Mouse (Mus musculus) neural tube, embryonic 11.5 days (tissue): Measurements from ENCODE around the gene Nol6. TPM values are rescaled to one million over a fixed set of nuclear protein-coding genes. Genes with fewer than 3 reads are reported as not detected.

Experiments used
- ATAC-seq: fragments of 200-750 bp; cut with Nextera tagmentation; 2 replicates; pipeline ENCODE4 v1.8.0; 2017; ENCODE audit warnings: moderate number of reproducible peaks, mild to moderate bottlenecking, moderate TSS enrichment, moderate library complexity; ENCODE audit not compliant: insufficient read depth, low FRiP score, low TSS enrichment
- DNase-seq: peaks from one replicate; pipeline ENCODE4 v3.0.0-alpha.2; 2015; ENCODE audit warnings: low spot score
- H3K27ac ChIP-seq: fragments of 300-500 bp; sonication (generic); 2 replicates; pipeline ENCODE4 v1.5.1; 2014; ENCODE audit warnings: low read depth, mild to moderate bottlenecking, low read length
- H3K27me3 ChIP-seq: fragments of 300-500 bp; sonication (generic); 2 replicates; pipeline ENCODE4 v1.6.1; 2014; ENCODE audit warnings: mild to moderate bottlenecking, low read length, mixed read lengths; ENCODE audit not compliant: control insufficient read depth, insufficient read depth
- H3K36me3 ChIP-seq: fragments of 300-500 bp; sonication (generic); 2 replicates; pipeline ENCODE4 v1.6.1; 2014; ENCODE audit warnings: mild to moderate bottlenecking, low read length, moderate library complexity, mixed read lengths; ENCODE audit not compliant: control insufficient read depth, insufficient read depth
- H3K4me1 ChIP-seq: fragments of 300-500 bp; sonication (generic); 2 replicates; pipeline ENCODE4 v1.6.1; 2014; ENCODE audit warnings: low read length, mixed read lengths; ENCODE audit not compliant: control insufficient read depth, insufficient read depth
- H3K4me2 ChIP-seq: fragments of 300-500 bp; sonication (generic); 2 replicates; pipeline ENCODE4 v1.6.1; 2014; ENCODE audit warnings: low read depth, mild to moderate bottlenecking, moderate library complexity
- H3K4me3 ChIP-seq: fragments of 300-500 bp; sonication (generic); 2 replicates; pipeline ENCODE4 v1.5.1; 2014; ENCODE audit warnings: low read depth, low read length
- H3K9ac ChIP-seq: fragments of 300-500 bp; sonication (generic); 2 replicates; pipeline ENCODE4 v1.6.1; 2014; ENCODE audit warnings: mild to moderate bottlenecking, low read length
- H3K9me3 ChIP-seq: fragments of 300-500 bp; sonication (generic); 2 replicates; pipeline ENCODE4 v1.6.1; 2016; ENCODE audit warnings: low read length; ENCODE audit not compliant: control insufficient read depth
- WGBS: fragments of 180-500 bp; shearing (Covaris S2); extraction: QIAGEN DNeasy Blood & Tissue Kit; methylation state at CpG from one replicate; pipeline ENCODE4 v1.1.7; 2014; 5-methylcytosine and 5-hydroxymethylcytosine counted together
- polyA plus RNA-seq: library from polyadenylated mRNA; unstranded; fragments of >200 nt; fragmentation: Nextera tagmentation; extraction: Ambion mirVana; gene quantifications from 2 replicates; pipeline ENCODE4 v1.2.1, GENCODE M21; 2014

The Nol6 gene
- polyA plus RNA-seq, 1 experiment from 2014 or later = 25.1 TPM

DNA sequence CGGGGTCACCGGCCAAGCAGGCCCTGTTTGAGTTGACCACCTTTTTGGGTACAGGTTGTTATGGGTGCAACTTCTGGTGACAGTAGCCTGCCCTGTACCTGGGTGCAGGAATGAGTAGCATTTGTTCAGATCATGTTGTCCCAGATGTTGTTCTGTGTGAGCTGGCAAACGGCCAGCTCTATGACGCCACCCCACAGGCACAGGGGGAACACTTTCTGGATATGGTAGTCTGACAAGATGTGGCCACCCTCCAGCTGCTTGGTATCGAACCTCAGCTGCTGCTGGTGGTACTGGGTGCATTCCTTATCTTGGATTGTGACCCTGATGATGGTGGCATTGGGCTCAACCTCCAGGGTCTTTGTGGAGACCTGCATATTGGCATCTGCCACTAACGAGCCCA lies 8.2 kb upstream of the Nol6 start:
- no peaks in the 10 kb centered on the region for H3K4me1 ChIP-seq
- DNase-seq = no peak
- H3K27me3 ChIP-seq = no peaks in the 10 kb centered on the region
- no peak overlapping the region for H3K27ac ChIP-seq
- 84% methylated on average over 6 of the region's 6 CpGs for WGBS
- H3K4me2 ChIP-seq = no peak overlapping the region
- no peak overlapping the region for H3K9ac ChIP-seq
- ATAC-seq = no peak
- H3K36me3 ChIP-seq = no peaks in the 10 kb centered on the region
- H3K4me3 ChIP-seq = no peak overlapping the region
- no peaks in the 10 kb centered on the region for H3K9me3 ChIP-seq

DNA sequence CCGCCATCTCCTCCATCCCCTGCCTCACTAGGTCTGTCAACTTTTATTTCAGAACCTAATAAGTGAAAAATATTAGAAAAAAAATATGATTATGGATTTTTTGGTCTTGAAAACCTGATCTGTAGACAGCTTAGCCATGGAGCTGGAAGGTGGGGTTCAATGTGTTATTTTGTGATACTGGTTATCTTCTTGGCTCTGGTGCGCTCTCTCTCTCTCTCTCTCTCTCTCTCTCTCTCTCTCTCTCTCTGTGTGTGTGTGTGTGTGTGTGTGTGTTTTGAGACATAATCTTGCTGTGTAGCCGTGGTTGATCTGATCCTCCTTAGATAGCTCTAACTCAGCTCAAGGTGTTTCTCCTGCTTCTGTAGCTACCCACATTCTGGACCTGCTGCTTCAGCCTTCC lies 5.6 kb upstream of the Nol6 start:
- Histone ChIP-seq H3K4me2 (no peak overlapping the region), H3K27me3 (no peaks in the 10 kb centered on the region), H3K36me3 (no peaks in the 10 kb centered on the region), H3K4me1 (no peaks in the 10 kb centered on the region), H3K27ac (no peak overlapping the region), H3K9me3 (no peaks in the 10 kb centered on the region), H3K4me3 (no peak overlapping the region), H3K9ac (no peak overlapping the region)
- 88% methylated on average over 3 of the region's 3 CpGs for WGBS
- no peak for ATAC-seq
- no peak for DNase-seq

DNA sequence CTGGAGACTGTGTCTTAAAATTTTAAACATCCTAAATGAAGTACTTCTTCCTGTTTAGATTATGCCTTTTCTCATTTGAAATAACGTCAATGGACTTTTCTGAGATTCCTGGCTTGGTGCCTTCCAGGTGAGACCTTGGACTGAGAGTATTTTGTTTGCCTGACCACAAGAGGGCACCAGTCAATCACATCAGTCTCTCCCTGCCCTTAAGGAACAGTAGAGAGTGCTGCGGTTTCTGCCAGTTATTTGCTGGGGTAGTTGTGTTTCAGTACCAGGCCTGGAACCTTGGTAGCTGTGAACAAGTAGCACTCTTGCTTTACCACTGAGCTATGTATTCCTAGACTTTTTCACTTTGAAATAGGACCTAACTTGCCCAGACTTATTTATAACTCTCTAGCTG lies 5.2 kb upstream of the Nol6 start:
- Histone ChIP-seq H3K27me3 (no peaks in the 10 kb centered on the region), H3K36me3 (no peaks in the 10 kb centered on the region), H3K9me3 (no peaks in the 10 kb centered on the region), H3K27ac (no peak overlapping the region), H3K9ac (no peak overlapping the region), H3K4me3 (no peak overlapping the region), H3K4me2 (no peak overlapping the region), H3K4me1 (no peaks in the 10 kb centered on the region)
- WGBS = 12% methylated on average over 2 of the region's 2 CpGs
- DNase-seq (peak; percentile 56), ATAC-seq (0 out of 2 replicates have a peak, but pooled peaks have one; percentile 74)

DNA sequence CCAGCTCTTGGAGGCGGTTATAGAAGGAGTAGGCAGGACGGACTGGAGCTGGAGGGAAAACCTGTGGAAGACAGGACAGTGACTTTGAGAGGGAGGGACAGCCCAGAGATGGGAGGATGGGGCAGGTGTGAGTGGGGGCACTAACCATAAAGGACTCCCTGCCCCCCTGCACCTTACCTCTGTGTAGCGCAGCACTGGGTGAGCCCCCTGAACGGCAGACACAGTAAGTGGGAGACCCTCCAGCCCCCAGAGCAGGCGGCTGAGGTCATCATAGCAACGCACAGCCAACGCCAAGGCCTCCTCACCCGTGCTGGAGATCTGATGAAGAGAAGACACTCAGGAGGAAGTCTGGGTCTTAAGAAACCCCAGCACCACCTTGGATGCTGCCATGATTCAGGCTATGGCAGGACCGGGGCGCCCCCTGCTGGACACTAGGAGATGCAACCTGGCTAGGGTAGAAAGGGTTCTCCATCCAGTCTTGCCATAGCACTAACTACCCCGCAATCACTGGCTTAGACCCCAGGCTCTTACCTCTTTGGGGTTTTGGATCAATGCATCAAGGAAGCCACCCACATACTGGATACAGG lies 5.5 kb downstream of the Nol6 start:
- no peaks in the 10 kb centered on the region for H3K27me3 ChIP-seq
- peak; percentile 67 for DNase-seq
- H3K4me1 ChIP-seq = peaks cover 3% of the 10 kb centered on the region
- H3K9me3 ChIP-seq = no peaks in the 10 kb centered on the region
- ATAC-seq = no peak
- WGBS = 79% methylated on average over 11 of the region's 11 CpGs
- H3K4me2 ChIP-seq = no peak overlapping the region
- H3K36me3 ChIP-seq = peaks cover 26% of the 10 kb centered on the region
- no peak overlapping the region for H3K27ac ChIP-seq
- H3K4me3 ChIP-seq = no peak overlapping the region
- no peak overlapping the region for H3K9ac ChIP-seq

DNA sequence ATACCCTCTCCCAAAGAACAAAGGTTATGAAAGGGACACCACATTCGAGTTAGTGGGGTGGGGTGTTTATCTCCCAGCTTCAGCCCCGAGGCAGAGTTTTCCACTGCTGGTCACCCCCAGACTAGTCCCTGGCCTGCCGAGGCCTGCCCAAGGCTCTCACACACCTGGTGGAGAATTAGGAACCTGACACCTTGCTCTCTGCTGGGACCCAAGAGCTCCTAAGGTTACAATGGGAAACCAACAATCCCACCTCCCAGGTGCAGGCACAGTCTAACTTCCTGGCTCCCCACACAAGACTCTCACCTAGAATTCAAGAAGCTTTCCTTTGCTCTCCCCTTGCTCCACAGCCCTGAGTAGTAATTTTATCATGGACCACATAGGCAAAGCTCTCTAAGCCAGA lies 7.4 kb downstream of the Nol6 start:
- Histone ChIP-seq H3K27me3 (no peaks in the 10 kb centered on the region), H3K4me2 (no peak overlapping the region), H3K9ac (no peak overlapping the region), H3K4me3 (no peak overlapping the region), H3K4me1 (no peaks in the 10 kb centered on the region), H3K9me3 (no peaks in the 10 kb centered on the region), H3K27ac (no peak overlapping the region), H3K36me3 (peaks cover 26% of the 10 kb centered on the region)
- no peak for ATAC-seq
- DNase-seq = no peak
- WGBS = 80% methylated on average over 3 of the region's 3 CpGs

DNA sequence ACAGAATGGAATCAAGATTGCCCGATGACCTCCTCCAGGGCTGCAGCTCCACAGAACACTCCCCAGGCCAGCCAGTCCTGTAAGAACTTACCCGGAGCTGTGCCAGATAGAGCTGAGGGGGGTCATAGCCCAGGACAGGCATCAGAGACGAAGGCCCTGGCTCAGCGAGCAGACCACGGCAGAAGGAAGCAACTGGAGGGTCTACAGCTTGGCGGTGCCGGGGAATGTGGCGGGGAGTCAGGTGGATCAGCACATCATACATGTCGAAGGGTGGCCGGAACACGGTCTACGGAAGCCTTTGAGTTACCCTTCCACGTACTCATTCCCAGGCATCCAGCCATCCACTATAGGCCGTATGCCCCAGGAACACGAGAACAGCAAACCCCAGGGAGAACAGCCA lies 8.5 kb downstream of the Nol6 start:
- Histone ChIP-seq H3K4me1 (no peaks in the 10 kb centered on the region), H3K27ac (no peak overlapping the region), H3K9ac (no peak overlapping the region), H3K4me2 (no peak overlapping the region), H3K4me3 (no peak overlapping the region), H3K36me3 (peaks cover 25% of the 10 kb centered on the region), H3K27me3 (no peaks in the 10 kb centered on the region), H3K9me3 (no peaks in the 10 kb centered on the region)
- DNase-seq = no peak
- ATAC-seq = no peak
- WGBS = 90% methylated on average over 15 of the region's 15 CpGs

DNA sequence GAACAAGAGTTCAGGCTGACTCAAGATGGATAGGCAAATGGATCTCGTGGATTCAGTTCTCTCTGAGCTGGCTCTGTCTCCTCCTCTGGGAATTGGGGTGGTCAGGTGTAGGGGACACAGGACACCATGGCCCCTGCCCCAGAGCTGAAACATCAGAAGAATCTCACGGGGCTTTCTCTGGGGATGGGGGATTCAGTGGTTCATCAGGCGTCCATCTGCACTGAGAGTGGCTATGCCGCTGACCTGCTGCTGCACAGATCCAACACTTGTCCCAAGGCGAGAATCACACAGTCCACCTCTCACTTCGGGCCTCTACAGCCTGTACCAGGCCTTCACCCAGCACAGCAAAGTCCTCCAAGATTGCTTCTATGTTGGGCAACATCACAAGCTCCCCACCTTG lies 9.2 kb downstream of the Nol6 start:
- 85% methylated on average over 6 of the region's 6 CpGs for WGBS
- no peak for ATAC-seq
- no peaks in the 10 kb centered on the region for H3K9me3 ChIP-seq
- H3K27me3 ChIP-seq = no peaks in the 10 kb centered on the region
- no peak overlapping the region for H3K27ac ChIP-seq
- no peak for DNase-seq
- peaks cover 20% of the 10 kb centered on the region for H3K36me3 ChIP-seq
- no peak overlapping the region for H3K9ac ChIP-seq
- no peaks in the 10 kb centered on the region for H3K4me1 ChIP-seq
- H3K4me2 ChIP-seq = no peak overlapping the region
- H3K4me3 ChIP-seq = no peak overlapping the region

DNA sequence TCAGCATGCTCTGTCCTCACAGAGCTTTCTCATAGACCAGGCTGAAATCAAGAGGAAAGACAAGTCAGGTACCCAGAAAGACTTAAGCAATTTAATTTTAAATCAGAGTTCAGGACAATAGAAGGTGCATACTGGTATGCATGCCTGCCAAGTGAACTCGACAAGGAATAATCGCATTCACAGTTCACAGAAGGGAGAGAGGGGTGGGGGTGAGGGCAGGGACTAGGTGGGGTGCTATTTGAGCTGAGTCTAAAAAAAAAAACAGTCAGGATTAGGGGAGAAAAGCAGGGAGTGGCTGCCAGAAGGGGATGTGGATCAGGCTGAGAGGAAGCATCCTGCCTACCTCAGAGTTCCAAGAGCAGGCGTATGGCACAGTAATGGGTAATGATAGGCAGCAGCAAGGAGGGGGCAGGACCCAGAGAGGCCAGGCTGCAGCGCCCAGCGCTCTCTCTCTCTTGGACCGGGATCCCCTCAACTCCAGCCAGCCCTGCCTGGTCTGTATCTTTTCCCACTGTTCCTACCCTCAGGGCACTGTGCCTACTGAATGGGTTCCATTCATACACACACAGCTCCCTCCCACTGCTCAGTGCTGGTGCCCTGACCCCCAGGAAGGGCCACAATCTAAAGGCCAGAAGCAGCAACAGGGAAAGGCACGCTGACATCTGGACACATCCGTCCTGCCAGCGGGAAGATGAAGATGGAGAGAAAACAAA lies 9.7 kb downstream of the Nol6 start:
- Histone ChIP-seq H3K9ac (no peak overlapping the region), H3K36me3 (peaks cover 17% of the 10 kb centered on the region), H3K4me3 (no peak overlapping the region), H3K27ac (no peak overlapping the region), H3K4me1 (no peaks in the 10 kb centered on the region), H3K4me2 (no peak overlapping the region), H3K27me3 (no peaks in the 10 kb centered on the region), H3K9me3 (no peaks in the 10 kb centered on the region)
- DNase-seq (no peak), ATAC-seq (no peak)
- WGBS = 86% methylated on average over 9 of the region's 9 CpGs

DNA sequence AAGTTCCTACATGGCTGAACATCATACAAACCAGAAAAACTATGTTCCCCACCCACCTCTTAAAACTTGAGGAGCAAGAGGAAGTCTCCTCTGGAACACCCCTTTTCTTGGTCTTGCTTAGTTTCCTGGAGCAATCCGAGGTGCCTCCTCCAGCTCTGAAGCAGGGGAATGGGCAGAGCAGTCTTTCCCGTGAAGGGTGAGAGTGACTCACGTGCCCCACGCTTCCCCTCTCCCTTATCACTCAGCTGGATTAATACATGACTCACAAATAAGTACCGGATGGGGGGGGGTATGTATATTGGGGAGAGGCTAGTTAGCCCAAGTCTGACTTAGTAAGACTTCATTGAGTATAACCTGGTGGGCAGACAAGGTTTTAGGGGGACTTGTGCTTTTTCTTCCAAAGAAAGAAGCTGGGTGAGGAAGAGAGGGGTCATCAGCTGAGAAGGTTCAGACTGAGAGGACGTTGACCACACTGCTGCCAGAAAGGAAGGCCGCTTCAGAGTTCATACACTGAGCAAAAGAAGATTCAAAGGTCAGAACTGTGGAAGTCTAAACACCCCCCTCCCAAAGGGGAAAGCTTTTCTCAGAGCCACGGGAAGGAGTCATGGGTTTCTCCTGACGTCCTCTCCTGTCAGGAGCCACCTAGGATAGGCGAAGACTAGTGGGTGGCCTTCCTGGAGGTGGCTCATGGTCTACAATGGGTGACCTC lies 15.4 kb downstream of the Nol6 start:
- Histone ChIP-seq H3K27me3 (no peaks in the 10 kb centered on the region), H3K36me3 (no peaks in the 10 kb centered on the region), H3K4me3 (no peak overlapping the region), H3K4me2 (no peak overlapping the region), H3K9ac (no peak overlapping the region), H3K27ac (no peak overlapping the region), H3K4me1 (no peaks in the 10 kb centered on the region), H3K9me3 (no peaks in the 10 kb centered on the region)
- no peak for ATAC-seq
- no peak for DNase-seq
- WGBS = 85% methylated on average over 10 of the region's 10 CpGs
